In the genomic region with DNA sequence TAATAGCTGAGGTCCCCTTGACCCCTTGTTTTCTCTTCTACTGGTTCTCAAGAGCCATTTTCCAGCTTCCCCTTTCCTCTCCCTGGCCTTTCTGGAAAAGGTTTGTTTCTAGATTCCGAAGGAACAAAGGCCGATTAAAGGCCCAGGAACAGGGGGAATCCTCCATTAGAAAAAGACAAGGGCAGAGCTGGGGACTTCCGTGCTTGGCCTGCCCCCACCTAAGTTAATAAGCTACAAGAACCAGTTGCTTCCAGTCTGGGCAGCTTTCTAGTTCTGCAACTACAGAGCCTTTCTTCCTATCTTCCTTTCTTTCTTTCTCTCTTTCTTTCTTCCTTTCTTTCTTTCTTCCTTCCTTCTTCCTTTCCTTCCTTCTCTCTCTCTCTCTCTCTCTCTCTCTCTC, we compare ENCODE assay signal across 10 mouse cellular contexts. TPM values are rescaled to one million over a fixed set of nuclear protein-coding genes. Genes with fewer than 3 reads are reported as not detected.
A peak's percentile ranks its signal among the peaks of the same experiment; 100 is the strongest.
DNase-seq lines count a peak whose midpoint lies in the region; ATAC-seq lines count a peak whose summit lies in the region.
"Had no signal": no experiment of that assay in that cellular context is flagged by ENCODE, and none has a peak within 500 bp of the region (broad histone marks: within the 10 kb centered on the region; RNA-seq: fewer than 3 reads in every experiment).

No protein-coding gene starts in this region.

- H3K27me3 ChIP-seq in heart, embryonic 13.5 days (replicated peaks): no peaks in the 10 kb centered on the region

- H3K4me1 ChIP-seq in heart, embryonic 13.5 days: peaks cover 32% of the 10 kb centered on the region

- H3K4me2 ChIP-seq in heart, embryonic 13.5 days: peak overlapping the region; percentile 64

- 57% methylated on average over 3 of the region's 3 CpGs for WGBS in heart, embryonic 13.5 days

- H3K36me3 ChIP-seq in heart, embryonic 13.5 days: no peaks in the 10 kb centered on the region

- H3K27ac ChIP-seq in heart, embryonic 13.5 days (replicated peaks): no peak overlapping the region

- no peak for ATAC-seq in heart, embryonic 13.5 days (ENCODE audit: extremely low read depth, insufficient number of reproducible peaks, low FRiP score, low TSS enrichment)
- ATAC-seq in megakaryocyte-erythroid progenitor cell, adult 5-6 weeks (replicated peaks; ENCODE audit: low FRiP score, low TSS enrichment, poor library complexity, severe bottlenecking): no peak

- no peaks in the 10 kb centered on the region for H3K9me3 ChIP-seq in heart, embryonic 13.5 days

- intact Hi-C loops in heart, postnatal 10 days (cut with DNase I): no loop called here

- H3K4me3 ChIP-seq in heart, embryonic 13.5 days: no peak overlapping the region
- H3K4me3 ChIP-seq: myocyte had no signal

- peak overlapping the region; percentile 64 for H3K9ac ChIP-seq in heart, embryonic 13.5 days

- DNase-seq in heart, postnatal 10 days: no peak
- peak; percentile 44 for DNase-seq in urinary bladder, postnatal 14 days (ENCODE audit: low spot score)
- DNase-seq in urinary bladder, postnatal 25 days (ENCODE audit: low spot score): no peak
- DNase-seq in kidney, postnatal 25 days: peak; percentile 70 to 85
- no peak for DNase-seq in right cerebral cortex, postnatal 14 days
- DNase-seq in cerebellum, postnatal 4 days (ENCODE audit: low spot score in 2 of 2): no peak
- DNase-seq: adrenal gland, postnatal 25 days had no signal

RNA-seq across cellular contexts. Expression of gene Arid1b, which starts 47.1 kb away (rescaled TPM):
- 5.0 and 5.2 TPM in 2 replicates for polyA plus RNA-seq in heart, embryonic 13.5 days (2015; fragmentation: Nextera tagmentation; extraction: Ambion mirVana)
- total RNA-seq in heart, postnatal 10 days (2021): 10 to 100 TPM; 38.9 to 41.4 TPM
- total RNA-seq in megakaryocyte-erythroid progenitor cell, adult 5-6 weeks (2014; fragmentation: Nextera tagmentation): 28.8 and 29.2 TPM in 2 replicates
- total RNA-seq in megakaryocyte-erythroid progenitor cell, adult 5-6 weeks (2017): 9.2 and 17.7 TPM in 2 replicates

Comparison
In these comparisons a context has a peak if more than half of its experiments do, and no peak if none do; other contexts are left out.
1. DNase-seq: peak in urinary bladder, postnatal 14 days (single experiment) and kidney, postnatal 25 days (2 of 2); none in heart, postnatal 10 days (0 of 2), urinary bladder, postnatal 25 days (single experiment), right cerebral cortex, postnatal 14 days (single experiment) and cerebellum, postnatal 4 days (0 of 2).